ENCODE assay signal across 1 mouse cellular context in genomic region chr1:171469678-171470077, GRCm38 (mm10).
TF ChIP-seq lines count a peak whose summit lies in the region.

No protein-coding gene starts in this region.

TF ChIP-seq in MEL, 35 proteins besides CTCF, POLR2A, EP300 and RAD21:
- no peak for TF ChIP-seq MEF2A (IDR thresholded peaks at IDR 0.05; ENCODE audit: extremely low read depth, insufficient replicate concordance, low read depth, low read length, poor library complexity, severe bottlenecking)
- no peak for TF ChIP-seq SIN3A (IDR thresholded peaks at IDR 0.05; ENCODE audit: low read length)
- no peak for TF ChIP-seq SMC3 (IDR thresholded peaks at IDR 0.05; ENCODE audit: low read depth, low read length)
- TF ChIP-seq ZC3H11A (IDR thresholded peaks at IDR 0.05; ENCODE audit: low read depth, low read length): no peak
- TF ChIP-seq ELF1 (IDR thresholded peaks at IDR 0.05; ENCODE audit: low read depth, low read length): no peak
- no peak for TF ChIP-seq E2F4 (IDR thresholded peaks at IDR 0.05; ENCODE audit: borderline replicate concordance, low read depth, low read length)
- no peak for TF ChIP-seq JUND (IDR thresholded peaks at IDR 0.05; ENCODE audit: low read depth, low read length)
- no peak for TF ChIP-seq CHD1 (IDR thresholded peaks at IDR 0.05; ENCODE audit: low read depth, low read length)
- TF ChIP-seq CHD2 (IDR thresholded peaks at IDR 0.05; ENCODE audit: low read length): no peak
- TF ChIP-seq POLR2AphosphoS5 (IDR thresholded peaks at IDR 0.05; ENCODE audit: borderline replicate concordance, low read depth, low read length): no peak
- no peak for TF ChIP-seq POLR2AphosphoS2 (IDR thresholded peaks at IDR 0.05; ENCODE audit: low read length)
- no peak for TF ChIP-seq GATA1 (IDR thresholded peaks at IDR 0.05; ENCODE audit: low read depth, low read length)
- TF ChIP-seq ZMIZ1 (IDR thresholded peaks at IDR 0.05; ENCODE audit: low read depth, low read length): no peak
- no peak for TF ChIP-seq HCFC1 (IDR thresholded peaks at IDR 0.05; ENCODE audit: low read depth, low read length)
- TF ChIP-seq MAFK (IDR thresholded peaks at IDR 0.05; ENCODE audit: borderline replicate concordance, low read depth, low read length): no peak
- no peak for TF ChIP-seq USF1 (IDR thresholded peaks at IDR 0.05; ENCODE audit: low read depth, low read length)
- no peak for TF ChIP-seq BHLHE40 (IDR thresholded peaks at IDR 0.05; ENCODE audit: borderline replicate concordance, low read depth, low read length)
- no peak for TF ChIP-seq TAL1 (IDR thresholded peaks at IDR 0.05; ENCODE audit: low read length)
